Mouse (Mus musculus) liver, postnatal 0 days (tissue): ENCODE data around the gene Xpo4. TPM values are rescaled to one million over a fixed set of nuclear protein-coding genes. Genes with fewer than 3 reads are reported as not detected.

Experiments
- ATAC-seq: fragments of 200-750 bp; cut with Nextera tagmentation; 2 replicates; pipeline ENCODE4 v1.8.0; 2017; ENCODE audit warnings: mild to moderate bottlenecking, moderate library complexity
- DNase-seq: peaks from one replicate; pipeline ENCODE4 v3.0.0-alpha.2; 2016
- H3K27ac ChIP-seq: fragments of 300-500 bp; sonication (generic); 2 replicates; pipeline ENCODE4 v1.5.1; 2014; ENCODE audit warnings: antibody characterized with exemption, moderate library complexity, mild to moderate bottlenecking, low read depth
- H3K27me3 ChIP-seq: fragments of 300-500 bp; sonication (generic); 2 replicates; pipeline ENCODE4 v1.6.1; 2014; ENCODE audit warnings: low read length, control low read depth, mixed read lengths; ENCODE audit not compliant: insufficient read depth
- H3K36me3 ChIP-seq: fragments of 300-500 bp; sonication (generic); replicated peaks from 2 replicates; pipeline ENCODE4 v1.6.1; 2014; ENCODE audit warnings: mild to moderate bottlenecking, control low read depth, low read length, moderate library complexity, mixed read lengths; ENCODE audit not compliant: insufficient read depth
- H3K4me1 ChIP-seq: fragments of 300-500 bp; sonication (generic); 2 replicates; pipeline ENCODE4 v1.6.1; 2014; ENCODE audit warnings: antibody characterized with exemption, mild to moderate bottlenecking, control low read depth; ENCODE audit not compliant: insufficient read depth
- H3K4me2 ChIP-seq: fragments of 300-500 bp; sonication (generic); 2 replicates; pipeline ENCODE4 v1.6.1; 2014; ENCODE audit warnings: low read depth, mild to moderate bottlenecking, low read length, moderate library complexity, mixed read lengths
- H3K4me3 ChIP-seq: fragments of 300-500 bp; sonication (generic); 2 replicates; pipeline ENCODE4 v1.5.1; 2014; ENCODE audit warnings: low read depth, low read length
- H3K9ac ChIP-seq: fragments of 300-500 bp; sonication (generic); replicated peaks from 2 replicates; pipeline ENCODE4 v1.6.1; 2014; ENCODE audit warnings: mild to moderate bottlenecking, moderate library complexity
- H3K9me3 ChIP-seq: fragments of 300-500 bp; sonication (generic); 2 replicates; pipeline ENCODE4 v1.6.1; 2016; ENCODE audit warnings: mild to moderate bottlenecking, control low read depth, low read length, mixed read lengths
- CTCF ChIP-seq: sonication (generic); IDR thresholded peaks from 2 replicates; pipeline ENCODE4 v1.5.1; 2016; ENCODE audit warnings: antibody characterized with exemption, low read depth
- EP300 ChIP-seq: IDR thresholded peaks from 2 replicates; pipeline ENCODE4 v1.6.1; 2016; ENCODE audit warnings: antibody characterized with exemption, low read depth, mild to moderate bottlenecking
- WGBS: fragments of 180-500 bp; shearing (Covaris S2); extraction: QIAGEN DNeasy Blood & Tissue Kit; methylation state at CpG from one replicate; pipeline ENCODE4 v1.1.7; 2014; ENCODE audit not compliant: insufficient replicate concordance; 5-methylcytosine and 5-hydroxymethylcytosine counted together
- polyA plus RNA-seq: library from polyadenylated mRNA; unstranded; fragments of >200 nt; fragmentation: Nextera tagmentation; extraction: Ambion mirVana; gene quantifications from 2 replicates; pipeline ENCODE4 v1.2.1, GENCODE M21; 2015

Xpo4 gene
- polyA plus RNA-seq, 1 experiment from 2014 or later: 4.9 TPM

DNA sequence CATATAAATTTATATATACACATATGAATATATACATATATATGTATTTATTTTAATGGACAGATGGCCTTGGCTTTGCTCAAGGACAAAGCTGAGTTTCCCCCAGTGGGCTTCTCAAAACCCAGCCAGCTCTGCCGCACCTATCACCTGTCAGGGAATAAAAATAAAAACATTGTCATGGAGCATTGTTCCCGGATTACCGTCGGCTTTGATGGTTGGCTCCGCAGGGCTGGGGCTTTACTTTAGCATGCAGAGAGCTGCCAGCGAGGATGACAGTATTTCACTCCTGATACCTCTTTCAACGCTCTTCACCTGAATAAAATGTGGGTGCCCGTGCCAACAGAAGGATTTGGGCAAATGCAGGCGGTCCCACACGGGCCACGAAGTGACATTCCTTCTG is 131.4 kb downstream of the Xpo4 start:
- Histone ChIP-seq H3K4me2 (no peak overlapping the region), H3K27me3 (no peaks in the 10 kb centered on the region), H3K36me3 (no peaks in the 10 kb centered on the region), H3K27ac (no peak overlapping the region), H3K4me3 (no peak overlapping the region), H3K4me1 (0 out of 2 replicates have a peak, but pooled peaks cover 4% of the 10 kb centered on the region), H3K9me3 (no peaks in the 10 kb centered on the region), H3K9ac (no peak overlapping the region)
- TF ChIP-seq CTCF (no peak), EP300 (no peak)
- DNase-seq (no peak), ATAC-seq (no peak)
- 59% methylated on average over 11 of the region's 11 CpGs for WGBS

DNA sequence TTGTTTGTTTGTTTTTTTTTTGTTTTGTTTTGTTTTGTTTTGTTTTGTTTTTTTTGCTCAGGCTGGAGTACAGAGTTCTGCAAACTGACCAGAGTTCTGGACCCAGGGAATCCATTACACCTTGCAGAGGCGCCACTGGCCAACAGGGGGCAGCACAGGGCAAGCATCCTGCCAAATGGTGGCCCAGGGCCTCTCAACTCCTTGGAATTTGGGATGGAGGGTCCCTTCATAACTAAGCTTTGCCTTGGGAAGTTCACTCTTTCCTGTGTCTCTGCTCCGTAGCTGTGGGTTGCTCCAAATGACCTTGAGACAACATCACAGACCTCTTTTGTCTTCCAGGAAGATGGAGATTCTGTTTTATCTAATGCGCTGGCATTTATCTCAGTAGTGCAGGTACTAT is 132.0 kb downstream of the Xpo4 start:
- Histone ChIP-seq H3K9ac (no peak overlapping the region), H3K4me3 (no peak overlapping the region), H3K4me2 (no peak overlapping the region), H3K9me3 (no peaks in the 10 kb centered on the region), H3K36me3 (no peaks in the 10 kb centered on the region), H3K27ac (no peak overlapping the region), H3K4me1 (0 out of 2 replicates have a peak, but pooled peaks cover 4% of the 10 kb centered on the region), H3K27me3 (no peaks in the 10 kb centered on the region)
- DNase-seq (peak; percentile 67), ATAC-seq (no peak; the same call in 1 of the 2 replicates)
- 37% methylated on average over 3 of the region's 3 CpGs for WGBS
- TF ChIP-seq CTCF (peak; percentile 87), EP300 (no peak)

DNA sequence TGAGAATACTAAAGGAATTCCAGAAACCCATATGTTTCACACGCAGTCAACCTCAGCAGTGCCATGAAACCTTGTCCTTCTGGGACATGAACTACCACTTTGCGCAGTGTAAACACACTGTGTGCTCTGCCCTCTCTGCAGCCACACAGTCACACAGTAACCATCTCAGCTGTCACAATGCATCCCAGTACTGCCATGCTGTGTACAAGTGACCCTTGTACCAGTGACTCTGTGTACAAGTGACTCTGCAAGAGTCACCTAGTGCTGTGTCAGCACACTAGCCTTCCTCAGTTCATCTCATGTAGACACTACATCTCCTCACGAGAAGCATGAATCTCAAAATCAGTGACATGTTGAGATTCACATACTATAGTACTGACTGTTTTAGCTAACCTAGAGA is 132.7 kb downstream of the Xpo4 start:
- Histone ChIP-seq H3K9ac (no peak overlapping the region), H3K9me3 (no peaks in the 10 kb centered on the region), H3K27me3 (no peaks in the 10 kb centered on the region), H3K36me3 (no peaks in the 10 kb centered on the region), H3K4me2 (no peak overlapping the region), H3K4me3 (no peak overlapping the region), H3K4me1 (0 out of 2 replicates have a peak, but pooled peaks cover 4% of the 10 kb centered on the region), H3K27ac (no peak overlapping the region)
- no peak for DNase-seq
- 70% methylated on average over 3 of the region's 3 CpGs for WGBS
- peak; percentile 84 for ATAC-seq
- no peak for TF ChIP-seq EP300
- no peak for TF ChIP-seq CTCF

DNA sequence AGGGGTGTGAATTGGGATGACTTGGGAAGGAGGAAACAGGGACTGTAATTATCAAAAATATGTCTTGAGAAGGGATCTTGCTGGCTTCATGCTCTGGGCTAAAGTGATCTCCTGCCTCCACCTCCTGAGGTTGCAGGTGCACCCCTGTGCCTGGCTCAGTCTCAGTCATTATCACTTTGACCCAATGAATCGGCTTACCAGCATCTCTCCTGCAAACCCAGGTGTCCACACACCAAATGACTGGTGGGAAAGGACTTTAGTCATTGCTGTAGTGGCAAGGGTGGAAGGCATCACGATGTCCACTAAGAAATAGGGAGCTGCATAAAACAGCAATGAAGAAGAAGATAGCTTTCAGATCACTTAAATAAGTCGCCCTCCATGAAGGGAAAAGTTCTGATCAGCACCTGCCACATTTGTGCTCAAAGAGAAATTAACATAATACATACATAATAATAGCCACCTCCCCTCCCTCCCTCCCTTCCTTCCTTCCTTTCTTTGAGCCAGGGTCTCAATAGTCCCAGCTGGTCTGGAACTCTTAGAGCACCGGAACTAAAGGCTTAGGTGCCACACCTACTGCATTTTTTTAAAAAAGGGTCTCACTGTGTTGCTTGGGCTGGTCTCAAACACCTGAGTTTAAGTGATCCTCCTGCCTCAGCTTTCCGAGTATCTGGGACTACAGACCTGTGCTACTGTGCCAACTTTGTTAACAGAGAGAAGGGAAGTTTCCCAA is 135.3 kb downstream of the Xpo4 start:
- Histone ChIP-seq H3K4me2 (no peak overlapping the region), H3K4me3 (no peak overlapping the region), H3K36me3 (no peaks in the 10 kb centered on the region), H3K9me3 (no peaks in the 10 kb centered on the region), H3K27me3 (peaks cover 13% of the 10 kb centered on the region; the same call in 1 of the 2 replicates), H3K9ac (no peak overlapping the region), H3K4me1 (peaks cover 9% of the 10 kb centered on the region), H3K27ac (no peak overlapping the region)
- DNase-seq (no peak), ATAC-seq (no peak)
- 60% methylated on average over 5 of the region's 5 CpGs for WGBS
- TF ChIP-seq EP300 (no peak), CTCF (no peak)

DNA sequence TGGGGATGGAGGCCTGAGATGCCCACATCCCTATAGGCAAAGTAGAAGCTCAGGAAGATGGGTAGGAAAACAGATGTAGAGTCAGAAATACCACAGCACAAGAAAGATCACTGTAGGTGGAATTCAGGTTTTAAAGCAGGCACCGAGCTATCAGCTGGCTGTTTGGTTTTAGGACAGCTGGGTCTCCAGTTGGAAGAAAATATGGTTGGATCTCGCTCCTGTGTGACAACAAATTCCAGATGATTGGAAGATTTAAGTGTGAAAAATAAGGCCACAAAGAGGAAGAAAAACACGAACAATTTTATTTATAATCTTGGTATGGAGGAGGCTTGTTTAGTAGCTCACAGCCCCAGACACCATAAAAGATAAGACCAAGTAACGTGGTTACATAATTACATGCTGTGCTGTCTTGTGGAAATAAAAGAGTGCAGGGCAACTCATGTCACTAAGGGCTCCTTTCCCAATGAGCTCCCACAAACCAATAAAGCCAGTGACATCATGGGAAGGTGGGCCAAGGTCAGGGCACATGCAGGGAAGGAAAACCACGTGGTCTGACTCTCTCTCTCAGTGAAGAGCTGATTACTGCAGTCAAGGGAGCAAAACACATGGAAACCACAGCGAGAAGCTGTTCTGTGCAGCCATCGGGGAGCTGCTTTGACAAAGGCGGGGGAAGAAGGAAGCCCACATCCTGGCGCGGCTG is 136.0 kb downstream of the Xpo4 start:
- 32% methylated on average over 10 of the region's 10 CpGs for WGBS
- peak; percentile 24; the same call in 1 of the 2 replicates for ATAC-seq
- Histone ChIP-seq H3K36me3 (no peaks in the 10 kb centered on the region), H3K4me3 (no peak overlapping the region), H3K4me2 (no peak overlapping the region), H3K9ac (no peak overlapping the region), H3K27ac (no peak overlapping the region), H3K9me3 (no peaks in the 10 kb centered on the region), H3K4me1 (peaks cover 13% of the 10 kb centered on the region), H3K27me3 (peaks cover 19% of the 10 kb centered on the region)
- peak; percentile 30 for DNase-seq
- no peak for TF ChIP-seq EP300
- TF ChIP-seq CTCF: no peak

DNA sequence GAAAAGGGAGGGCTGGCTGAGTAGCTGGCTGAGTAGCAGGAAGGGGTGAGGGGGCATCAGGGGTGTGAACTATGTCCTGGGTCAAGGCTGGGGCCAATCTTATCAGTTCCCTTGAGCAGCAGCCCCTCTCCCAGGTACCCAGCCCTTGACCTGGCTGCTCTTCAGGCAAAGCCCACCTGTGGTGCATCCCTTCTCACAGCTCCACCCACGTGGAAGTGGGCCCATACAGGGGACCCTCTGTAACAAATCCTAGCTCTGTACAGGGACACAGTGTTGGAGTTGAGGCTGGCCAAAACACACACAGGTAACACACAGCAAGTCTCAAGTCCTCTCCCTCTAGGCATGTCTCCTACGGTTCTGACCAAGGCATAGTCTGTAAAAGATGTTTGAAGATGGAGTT is 137.6 kb downstream of the Xpo4 start:
- DNase-seq (no peak), ATAC-seq (no peak)
- H3K4me2 ChIP-seq: no peak overlapping the region
- 53% methylated on average over 2 of the region's 2 CpGs for WGBS
- peaks cover 33% of the 10 kb centered on the region for H3K27me3 ChIP-seq
- peaks cover 13% of the 10 kb centered on the region for H3K4me1 ChIP-seq
- no peaks in the 10 kb centered on the region for H3K36me3 ChIP-seq
- no peaks in the 10 kb centered on the region for H3K9me3 ChIP-seq
- TF ChIP-seq EP300 (no peak), CTCF (no peak)
- H3K4me3 ChIP-seq: no peak overlapping the region
- no peak overlapping the region for H3K27ac ChIP-seq
- no peak overlapping the region for H3K9ac ChIP-seq

Other genes with a start within 250 kb of the Xpo4 start
- gene Ift88, start 241.4 kb downstream of the Xpo4 start, polyA plus RNA-seq: 1.2 and 2.4 TPM in 2 replicates
- 0.19 and 0.33 TPM in 2 replicates for gene Il17d, start 140.7 kb downstream of the Xpo4 start, polyA plus RNA-seq
- gene Eef1akmt1, start 93.8 kb downstream of the Xpo4 start, polyA plus RNA-seq: 17.6 and 17.7 TPM in 2 replicates
- gene Gm49361, start 80.7 kb upstream of the Xpo4 start, polyA plus RNA-seq: not detected in 2 replicates
- 4.7 and 4.9 TPM in 2 replicates for gene Lats2, start 93.0 kb upstream of the Xpo4 start, polyA plus RNA-seq
- 11.1 and 12.2 TPM in 2 replicates for gene Sap18, start 132.8 kb upstream of the Xpo4 start, polyA plus RNA-seq
- 5.5 and 7.0 TPM in 2 replicates for gene Ska3, start 160.8 kb upstream of the Xpo4 start, polyA plus RNA-seq
- gene Mrpl57, start 160.8 kb upstream of the Xpo4 start, polyA plus RNA-seq: 160 and 163 TPM in 2 replicates
- 10.0 and 12.9 TPM in 2 replicates for gene Zdhhc20, start 224.8 kb upstream of the Xpo4 start, polyA plus RNA-seq